Mouse (Mus musculus): ENCODE measurements around the gene Nos3.

DNA sequence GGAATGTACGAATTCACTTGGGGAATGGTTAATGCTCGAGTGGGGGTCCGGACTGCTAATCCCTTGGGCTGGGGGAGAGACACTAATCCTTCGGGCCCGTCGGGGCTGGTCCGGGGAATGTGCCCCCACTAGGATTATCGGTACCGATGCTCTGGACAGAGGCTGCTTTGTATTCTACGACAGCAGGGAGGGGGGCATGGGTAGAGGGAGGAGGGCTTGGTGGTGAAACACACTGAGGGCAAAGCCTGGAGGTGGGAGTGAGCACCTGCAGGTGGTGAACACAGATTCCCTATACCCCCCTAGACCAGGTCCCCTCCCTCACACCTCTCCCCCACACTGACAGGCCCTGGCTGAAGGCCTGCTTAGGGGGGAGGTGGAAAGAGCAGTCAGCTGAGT lies 61.4 kb downstream of the Nos3 start:
- TF ChIP-seq POLR2A (IDR thresholded peaks at IDR 0.05; ENCODE audit: extremely low read depth, insufficient read depth, low read length) (no peak), CTCF (IDR thresholded peaks at IDR 0.05; ENCODE audit: low read depth, low read length) (no peak)
